Mouse (Mus musculus): ENCODE measurements around the gene Scamp4.

Scamp4 gene

GRCm38 (mm10) chr10:80650392-80650791 is 47.7 kb downstream of the Scamp4 start:
- DNase-seq (ENCODE audit: extremely low spot score, low spot score), result no peak

GRCm38 (mm10) chr10:80653156-80653720 is 50.6 kb downstream of the Scamp4 start:
- no peak for DNase-seq (ENCODE audit: extremely low spot score, low spot score)

- no peak for DNase-seq (ENCODE audit: extremely low spot score, low spot score)
Observed at GRCm38 (mm10) chr10:80654866-80655265, 52.2 kb downstream of the Scamp4 start.

- no peak for DNase-seq (ENCODE audit: extremely low spot score, low spot score)
Observed at GRCm38 (mm10) chr10:80655406-80656129, 52.9 kb downstream of the Scamp4 start.

- DNase-seq (ENCODE audit: extremely low spot score, low spot score), result peak; percentile 99
Observed at GRCm38 (mm10) chr10:80656130-80656862, 53.6 kb downstream of the Scamp4 start.

- DNase-seq (ENCODE audit: extremely low spot score, low spot score), result no peak
Observed at GRCm38 (mm10) chr10:80656863-80657623, 54.4 kb downstream of the Scamp4 start, which contains the start of gene Btbd2. Gene Btbd2, minus strand, starts transcription at chr10:80657071.

GRCm38 (mm10) chr10:80658194-80658840 is 55.6 kb downstream of the Scamp4 start:
- DNase-seq (ENCODE audit: extremely low spot score, low spot score), result no peak

- no peak for DNase-seq (ENCODE audit: extremely low spot score, low spot score)
Observed at GRCm38 (mm10) chr10:80658841-80659202, 56.1 kb downstream of the Scamp4 start.

GRCm38 (mm10) chr10:80659213-80659612 is 56.5 kb downstream of the Scamp4 start:
- peak; percentile 80 for DNase-seq (ENCODE audit: extremely low spot score, low spot score)

- DNase-seq (ENCODE audit: extremely low spot score, low spot score), result peak; percentile 43
Observed at GRCm38 (mm10) chr10:80661149-80661548, 58.5 kb downstream of the Scamp4 start.

GRCm38 (mm10) chr10:80663485-80664196 is 61.0 kb downstream of the Scamp4 start:
- DNase-seq (ENCODE audit: extremely low spot score, low spot score), result no peak

GRCm38 (mm10) chr10:80664197-80665015 is 61.7 kb downstream of the Scamp4 start:
- DNase-seq (ENCODE audit: extremely low spot score, low spot score), result no peak

- no peak for DNase-seq (ENCODE audit: extremely low spot score, low spot score)
Observed at GRCm38 (mm10) chr10:80665016-80665380, 62.3 kb downstream of the Scamp4 start.
